Mouse (Mus musculus): ENCODE measurements at regions not wholly inside any gene's neighbourhood (a gene's known extent, or its start where the extent isn't known, plus 50 kb on each side); places are given as distances from the start of the nearest gene placed in this dataset.
A peak's percentile ranks its signal among the peaks of the same experiment; 100 is the strongest.

DNA sequence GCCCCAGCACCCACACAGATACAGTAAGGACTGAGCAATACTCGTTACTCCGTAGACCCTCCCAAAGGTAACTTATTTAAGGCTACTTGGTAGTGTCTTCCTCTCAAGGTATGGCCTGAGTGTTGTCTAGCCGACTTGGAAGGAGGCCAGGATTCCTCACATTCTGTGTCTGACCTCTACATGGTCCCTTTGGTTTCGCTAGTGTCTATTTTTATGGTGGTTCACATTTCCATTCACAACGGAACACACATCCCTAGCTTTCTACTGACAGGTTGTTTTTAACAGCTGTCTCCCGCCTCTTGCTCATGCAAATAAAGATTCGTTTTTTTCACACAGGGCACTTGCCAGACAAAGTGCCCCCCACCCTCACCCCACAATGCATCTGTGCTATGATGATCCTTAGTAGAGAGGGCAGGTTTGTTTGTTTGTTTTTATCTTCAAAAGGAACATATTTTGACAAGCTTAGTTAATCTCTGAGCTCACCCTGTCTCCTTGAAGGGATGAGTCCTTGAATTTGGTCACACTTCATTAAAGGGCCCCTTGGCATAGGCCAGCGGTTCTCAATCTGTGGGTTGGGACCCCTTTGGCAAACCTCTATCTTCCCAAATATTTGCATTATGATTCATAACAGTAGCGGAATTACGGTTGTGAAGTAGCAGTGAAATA is 52.7 kb downstream of the Phlda1 start:
- no peak for ATAC-seq

DNA sequence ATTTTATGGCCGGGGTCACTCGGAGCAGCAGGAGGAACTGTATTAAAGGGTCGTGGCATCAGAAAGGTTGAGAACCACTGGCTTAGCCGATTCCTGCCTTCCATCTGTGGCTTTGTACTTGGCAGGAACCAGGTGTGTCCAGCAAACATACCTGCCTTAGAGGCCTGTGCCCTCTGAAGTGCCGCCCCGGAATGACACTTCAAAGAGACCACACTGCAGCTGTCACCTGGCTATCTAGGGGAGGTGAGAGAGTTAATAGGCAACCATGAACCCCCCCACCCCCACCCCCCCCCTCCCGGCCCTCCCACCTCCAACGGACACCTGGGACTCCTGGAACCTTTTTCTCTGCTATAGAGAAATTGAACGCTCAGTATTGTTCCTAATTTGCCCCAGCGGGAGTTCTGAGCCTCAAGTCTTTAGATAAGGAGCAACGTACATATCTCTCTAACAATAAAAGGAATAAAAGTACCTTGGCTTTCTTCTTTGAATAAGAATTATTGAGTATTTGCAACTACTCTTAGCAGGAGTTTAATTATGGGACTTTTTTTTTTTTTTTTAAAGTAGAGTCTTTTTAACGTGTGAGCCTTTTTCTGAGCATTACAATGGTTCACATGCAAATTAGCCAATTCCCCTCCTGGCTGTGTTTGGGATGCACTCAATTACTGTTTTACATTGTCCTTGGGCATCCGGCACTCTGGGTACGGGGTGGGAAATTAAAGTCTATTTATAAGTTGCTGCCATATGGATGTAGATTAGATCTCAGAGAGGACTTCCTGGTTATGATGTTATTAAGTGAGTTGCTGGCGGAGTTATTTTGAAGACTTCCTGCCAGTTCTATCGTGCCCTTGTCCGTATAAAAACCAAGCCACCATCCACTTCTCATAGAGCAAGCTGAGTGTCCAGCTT is 53.5 kb downstream of the Phlda1 start:
- ATAC-seq = peak; percentile 95

DNA sequence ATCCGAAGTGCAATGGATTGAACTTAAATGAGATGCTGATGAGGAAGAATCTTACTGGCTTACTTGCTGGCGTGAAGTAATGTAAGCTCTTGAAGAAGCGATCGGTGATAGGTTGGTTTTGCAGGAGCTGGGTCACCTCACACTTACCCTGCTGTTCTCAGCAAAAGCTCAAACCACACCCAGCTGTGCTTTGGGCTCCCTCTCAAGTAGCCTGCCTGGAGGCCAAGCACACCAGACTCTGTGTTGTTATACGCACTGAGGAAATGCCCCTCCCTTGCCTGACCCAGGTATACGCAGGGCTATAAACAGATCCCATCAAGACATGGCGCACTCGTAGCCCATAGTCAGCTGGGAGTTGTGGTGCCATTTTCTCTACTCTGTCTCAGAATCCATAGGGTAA is 56.5 kb downstream of the Phlda1 start:
- no peak for ATAC-seq

DNA sequence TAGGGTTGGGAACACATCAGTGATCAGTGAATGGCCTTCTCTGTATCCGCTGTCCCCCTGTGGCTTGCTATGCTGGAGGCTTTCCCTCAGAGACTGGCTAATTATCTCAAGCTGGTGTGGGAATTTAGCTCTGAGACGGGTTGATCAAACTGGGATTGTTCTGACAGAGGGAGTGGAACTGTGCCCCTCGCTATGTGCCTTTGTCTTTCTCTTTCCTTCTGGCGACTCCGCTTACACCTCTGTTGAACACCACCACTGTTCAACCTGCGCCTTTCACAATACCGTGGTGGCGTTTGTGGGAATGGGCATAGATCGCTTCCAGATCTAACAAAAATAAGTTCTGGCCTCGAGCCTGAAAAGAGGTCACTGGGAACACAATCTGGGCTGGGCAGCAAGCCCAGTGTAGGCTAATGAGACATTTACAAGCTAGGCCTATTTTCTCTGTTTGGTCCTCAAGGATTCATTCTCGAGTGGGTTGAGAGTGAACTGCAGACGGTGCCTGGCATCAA is 60.8 kb downstream of the Phlda1 start:
- no peak for ATAC-seq

DNA sequence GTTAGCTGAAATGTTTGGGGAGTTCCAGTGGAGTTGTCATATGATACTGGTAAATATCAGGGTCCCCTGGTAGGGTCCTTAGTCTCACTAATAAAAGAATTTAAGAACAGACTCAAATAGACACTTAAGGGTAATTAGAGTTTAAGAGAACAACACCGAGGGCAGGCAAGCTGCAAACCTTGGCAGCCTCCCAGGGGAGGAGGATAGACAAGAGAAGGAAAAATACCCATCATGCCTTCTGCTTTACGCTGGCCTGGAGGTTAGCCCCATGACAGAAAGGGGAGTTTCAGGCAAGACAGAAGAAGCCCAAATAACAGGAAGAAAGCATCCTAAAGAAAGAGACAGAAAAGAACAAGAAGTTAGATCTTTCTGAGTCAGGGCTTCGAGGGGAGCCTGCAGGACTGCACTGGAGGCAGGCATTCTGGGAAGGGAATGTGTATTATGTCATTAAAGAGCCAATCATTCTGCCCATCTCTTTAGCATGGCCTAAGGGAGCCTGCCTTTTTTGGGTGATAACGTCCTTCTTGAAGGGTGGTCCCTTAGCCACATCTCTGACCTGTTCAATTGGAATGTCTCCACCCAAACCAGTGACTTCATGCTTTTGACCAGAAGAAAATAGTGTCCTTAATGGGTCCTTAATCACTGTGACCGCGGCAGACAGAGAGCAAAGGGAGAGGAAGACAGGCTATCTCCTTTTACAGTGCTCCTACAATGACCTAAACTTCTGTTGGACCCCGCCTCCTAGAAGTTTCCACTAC is 64.6 kb downstream of the Phlda1 start:
- ATAC-seq = no peak

DNA sequence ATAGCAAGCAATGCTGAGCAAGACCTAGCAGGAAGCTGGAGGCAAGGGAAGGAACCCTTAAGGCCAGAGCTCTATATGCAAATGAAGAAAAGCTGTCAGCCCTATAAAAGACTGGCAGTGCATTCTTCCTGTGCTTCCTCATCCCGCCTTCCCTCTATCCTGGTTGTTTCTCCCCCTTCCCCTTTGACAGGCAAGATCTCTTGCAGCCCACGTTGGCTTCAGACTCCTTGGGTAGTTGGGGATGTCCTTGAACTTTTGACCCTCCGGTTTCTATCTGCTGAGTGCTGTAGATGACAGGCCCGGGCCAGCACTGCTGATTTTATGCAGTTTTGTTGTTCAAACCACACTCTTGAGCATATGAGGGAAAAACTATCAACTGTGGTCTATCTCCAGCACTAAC is 68.1 kb downstream of the Phlda1 start:
- no peak for ATAC-seq

DNA sequence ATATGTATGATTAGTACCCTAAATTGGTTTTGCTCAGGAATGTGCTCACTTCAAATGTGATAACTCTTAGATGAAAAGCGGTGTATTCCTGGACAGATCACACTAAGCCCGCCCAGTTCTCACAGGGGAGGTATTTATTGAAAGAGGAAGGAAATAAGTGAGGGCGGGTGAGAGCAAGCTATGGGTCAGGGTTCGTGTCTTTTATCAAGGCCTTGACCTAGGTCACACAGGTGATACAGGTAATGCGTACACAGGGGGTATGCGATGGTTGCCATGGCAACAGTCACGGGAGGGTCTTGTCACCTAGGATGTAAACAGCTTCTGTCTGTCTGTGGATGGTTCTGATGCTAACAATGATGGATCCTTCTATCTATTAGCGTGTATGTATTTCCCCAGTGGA is 68.7 kb downstream of the Phlda1 start:
- no peak for ATAC-seq

DNA sequence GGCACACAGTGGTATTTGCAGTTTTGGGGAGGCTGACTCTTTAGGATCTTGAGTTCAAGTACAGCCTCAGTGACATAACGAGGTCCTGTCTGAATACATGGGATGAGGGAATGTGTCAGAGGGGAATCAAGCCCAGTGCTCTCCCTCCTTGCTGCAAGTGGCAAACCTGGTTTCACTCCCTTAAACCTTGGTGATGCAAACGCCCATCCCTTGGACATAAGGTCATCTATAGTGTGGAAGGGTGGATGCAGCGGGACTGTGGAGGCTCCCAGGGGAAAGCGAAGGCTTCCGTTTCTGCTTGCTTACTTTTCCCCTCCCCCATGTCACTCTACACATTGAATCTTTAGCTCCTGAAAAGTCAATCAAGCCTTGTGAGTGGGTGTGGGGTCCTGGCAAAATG is 69.2 kb downstream of the Phlda1 start:
- ATAC-seq = no peak

DNA sequence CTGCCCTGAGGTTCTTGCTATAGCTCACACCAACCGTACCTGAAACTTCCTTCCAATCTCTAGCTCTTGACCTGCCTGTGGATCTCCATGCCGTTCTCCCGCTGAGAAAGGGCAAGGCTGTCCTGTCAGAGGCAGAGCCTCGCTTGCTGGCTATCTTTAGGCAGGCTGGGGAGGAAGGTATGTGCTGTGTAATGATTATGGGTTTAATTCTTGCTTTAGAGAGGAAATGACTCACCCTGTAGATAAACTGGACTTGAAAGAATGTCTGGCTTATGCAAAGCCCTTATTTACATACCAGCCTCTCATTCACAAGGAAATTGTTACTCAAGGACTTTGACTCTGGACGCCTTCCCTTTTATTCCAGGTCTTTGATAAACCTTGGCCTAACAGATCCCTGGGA is 69.8 kb downstream of the Phlda1 start:
- ATAC-seq = peak; percentile 48

DNA sequence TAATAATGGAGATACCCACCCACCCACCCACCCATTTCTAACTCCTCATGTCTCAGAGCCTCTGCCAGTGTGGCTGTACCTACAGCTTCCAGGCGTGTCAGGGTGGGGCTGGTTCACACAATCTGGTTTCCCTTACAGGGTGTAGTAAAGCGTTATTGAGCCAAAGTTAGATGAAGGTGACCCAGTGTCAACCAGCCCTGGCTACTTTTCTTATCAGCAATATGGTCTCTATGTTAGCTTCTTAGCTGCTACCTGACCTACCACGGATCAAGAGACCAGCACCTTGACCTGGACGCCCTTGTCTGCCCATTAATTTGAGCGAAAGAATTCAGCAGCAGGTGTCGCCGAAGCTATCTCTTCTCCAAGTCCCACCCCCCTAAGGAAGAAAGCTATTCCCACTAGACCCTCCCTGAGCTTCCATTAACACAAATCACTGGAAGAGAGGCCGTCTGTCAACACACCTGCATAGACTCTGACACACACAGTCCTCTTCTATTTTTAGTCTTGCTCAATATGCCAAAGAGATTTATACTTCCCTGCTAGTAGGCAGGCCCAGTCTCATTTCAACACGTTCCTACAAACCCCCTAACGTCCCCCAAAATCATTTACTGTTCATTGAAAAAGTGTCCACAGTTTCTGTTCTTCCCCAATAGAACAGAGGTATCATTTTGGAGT is 70.4 kb downstream of the Phlda1 start:
- ATAC-seq = no peak

DNA sequence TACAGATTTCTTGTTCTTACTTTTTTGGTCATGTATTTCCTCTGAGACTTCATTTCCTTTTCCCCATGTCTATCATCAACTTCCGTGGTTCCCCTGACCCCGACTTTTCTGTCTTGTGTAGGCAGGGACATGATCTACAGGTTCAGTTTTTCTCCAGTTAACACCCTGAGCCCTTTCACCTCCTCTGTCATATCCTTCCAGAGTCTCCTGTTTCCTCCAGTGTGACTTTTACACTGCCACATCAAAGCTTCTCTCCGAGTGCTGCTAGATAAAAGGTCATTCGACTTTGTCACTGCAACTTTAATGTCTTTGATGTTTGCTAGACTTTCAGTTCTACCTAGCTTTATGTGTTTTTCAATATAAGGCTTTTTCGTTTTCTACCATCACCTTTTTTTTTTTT is 72.5 kb downstream of the Phlda1 start:
- ATAC-seq = peak; percentile 87

DNA sequence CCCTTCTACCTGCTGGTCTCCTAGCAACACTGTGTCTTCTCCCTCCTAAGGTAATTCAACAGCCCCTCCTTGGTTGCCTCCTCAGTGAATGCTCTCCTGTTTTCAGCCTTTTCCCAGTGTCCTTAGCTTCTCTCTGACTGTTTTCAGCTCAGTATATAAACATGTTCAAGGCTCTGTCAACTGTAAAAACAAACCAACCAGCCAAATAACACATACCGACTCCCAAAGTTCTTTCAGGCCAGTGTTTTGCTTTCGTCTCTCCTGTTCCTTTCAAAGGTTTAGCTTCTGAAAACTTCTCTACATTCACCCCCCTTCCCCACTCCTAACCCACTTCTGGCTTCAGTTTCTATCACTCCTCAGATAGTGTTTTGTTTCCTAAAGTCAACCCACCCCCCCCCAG is 73.4 kb downstream of the Phlda1 start:
- ATAC-seq = no peak

DNA sequence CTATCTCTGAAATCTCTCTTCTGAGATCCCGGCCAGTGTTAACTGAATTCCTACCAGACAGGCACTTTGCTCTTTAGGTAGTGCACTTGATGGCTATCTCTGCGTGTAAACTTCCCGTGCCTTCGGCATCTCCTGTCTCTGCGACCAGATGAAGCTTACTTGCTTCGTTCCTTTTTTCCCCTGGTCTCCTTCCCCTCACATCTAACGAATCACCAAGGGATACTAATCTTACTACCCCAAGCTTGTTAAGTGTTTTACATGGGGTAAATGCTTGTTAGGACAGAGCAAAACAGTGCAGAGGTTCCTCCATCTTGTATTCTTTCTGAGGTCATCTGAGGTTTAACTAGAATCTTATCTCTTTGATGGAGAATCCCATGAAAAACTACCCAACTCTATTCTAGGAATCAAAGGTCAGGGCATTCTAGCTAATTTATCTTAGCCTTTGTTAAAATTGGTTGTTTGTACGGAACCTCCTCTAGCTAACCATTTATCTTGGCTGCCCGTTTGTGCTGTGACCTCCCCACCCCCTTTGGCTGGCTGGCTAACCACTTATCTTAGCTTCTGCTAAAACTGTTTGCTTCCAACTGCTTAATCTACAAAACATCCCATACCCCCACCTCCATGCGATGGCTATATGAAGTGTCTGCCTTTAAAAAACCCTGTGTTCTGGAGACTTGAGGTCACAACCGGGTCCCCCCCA is 74.5 kb downstream of the Phlda1 start:
- ATAC-seq = no peak

DNA sequence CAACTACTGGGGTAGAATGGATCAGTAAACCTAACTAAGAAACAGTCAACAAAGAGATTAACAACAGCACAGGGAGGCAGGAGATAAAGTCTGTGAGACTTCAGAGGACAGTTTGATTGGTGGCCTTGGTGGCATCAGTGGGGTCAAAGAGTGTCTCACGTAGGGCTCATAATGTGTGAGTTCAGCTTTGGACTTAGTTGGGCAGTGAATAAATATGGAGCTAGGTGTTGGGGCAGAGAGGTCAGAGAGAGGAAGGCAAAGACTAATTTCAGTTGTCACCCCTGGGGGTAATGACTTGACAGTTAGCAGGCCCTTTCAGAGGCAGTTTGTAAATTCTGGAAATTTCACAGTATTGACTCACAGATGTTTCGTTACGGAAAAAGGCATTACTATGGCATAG is 75.8 kb downstream of the Phlda1 start:
- no peak for ATAC-seq

DNA sequence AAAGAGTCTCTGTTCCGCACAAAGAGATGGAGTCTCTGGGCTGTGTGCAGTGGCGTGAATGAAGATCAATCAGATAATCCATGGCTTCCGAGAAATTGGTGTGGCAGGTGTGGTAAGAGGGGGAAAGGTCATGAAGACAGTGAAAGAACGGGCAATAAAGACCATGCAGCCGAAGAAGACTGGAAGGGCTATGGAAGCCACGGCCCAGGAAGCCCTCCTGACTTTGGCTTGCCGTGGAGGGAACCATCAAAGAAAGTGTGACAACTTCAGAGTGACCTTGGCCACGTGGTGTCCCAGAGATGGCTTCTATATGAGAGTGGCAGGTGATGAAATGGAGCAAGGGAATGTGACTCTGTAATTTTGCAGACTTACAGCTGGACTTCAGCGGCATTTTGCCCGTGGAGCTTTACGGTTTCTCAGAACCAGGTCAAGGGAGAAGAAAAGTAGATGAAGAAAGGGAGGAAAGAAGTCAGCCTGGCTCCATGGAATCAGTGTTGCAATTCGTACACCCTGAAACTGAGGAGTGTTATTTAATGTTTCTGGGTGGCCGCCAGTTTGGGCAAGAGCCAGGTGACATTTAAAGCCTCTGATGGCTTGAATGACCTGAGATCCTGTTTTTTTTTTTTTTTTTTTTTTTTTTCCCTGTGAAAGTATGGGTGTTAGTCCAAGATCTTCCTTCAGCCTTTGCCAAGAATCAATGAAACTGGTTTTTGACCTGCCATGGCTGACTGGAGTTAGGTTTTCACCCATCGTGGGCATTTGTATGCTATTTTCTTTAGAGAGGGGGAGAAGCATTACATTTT is 76.4 kb downstream of the Phlda1 start:
- no peak for ATAC-seq

DNA sequence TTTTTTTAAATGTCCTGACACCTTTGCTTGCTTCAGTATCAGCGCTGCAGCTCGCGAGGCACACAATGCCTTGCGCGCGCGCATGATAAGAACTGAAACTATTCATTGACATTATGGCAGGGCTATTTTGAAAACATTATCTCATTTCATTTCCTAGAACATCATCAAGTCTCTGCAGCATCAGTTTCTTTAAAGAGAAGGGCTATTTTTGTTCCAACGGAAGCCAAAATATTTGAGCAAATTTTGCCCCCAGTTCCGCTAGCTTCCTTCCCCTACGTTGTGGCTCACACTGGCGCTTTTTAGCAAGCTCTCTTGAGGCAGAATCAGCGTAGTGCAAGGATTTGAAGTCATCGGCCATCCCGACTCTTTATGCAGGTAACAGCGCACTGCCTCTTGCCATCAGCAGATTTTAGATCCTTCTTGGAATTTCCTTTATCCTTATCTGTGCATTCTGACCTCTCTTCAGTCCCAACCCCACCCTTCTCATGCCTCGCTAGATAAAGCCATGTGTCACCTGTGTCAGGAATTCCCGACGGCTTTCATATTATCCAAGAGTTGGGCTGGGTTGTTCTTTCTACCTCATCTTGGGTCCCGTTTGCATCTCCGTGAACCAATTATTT is 77.1 kb downstream of the Phlda1 start:
- peak; percentile 15 for ATAC-seq

DNA sequence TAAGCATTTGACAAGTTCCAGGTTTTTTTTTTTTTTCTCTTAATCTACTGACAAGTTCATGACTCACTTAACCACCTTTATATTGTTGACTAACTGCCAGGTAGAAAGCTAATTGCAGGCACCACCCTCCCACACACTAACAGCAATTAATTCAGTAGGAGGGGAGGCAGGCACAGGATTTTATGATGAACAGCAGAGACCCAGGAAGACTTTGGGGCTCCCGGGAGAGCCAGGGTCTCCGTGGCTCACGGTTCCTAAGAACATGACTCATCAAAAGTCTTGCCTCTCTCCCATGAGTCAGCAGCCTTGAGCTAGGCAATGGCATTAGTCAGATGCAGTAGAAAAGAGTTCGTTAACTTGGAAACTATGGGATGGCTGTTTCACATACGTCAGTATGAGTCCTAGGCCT is 77.7 kb downstream of the Phlda1 start:
- ATAC-seq = peak; percentile 5

DNA sequence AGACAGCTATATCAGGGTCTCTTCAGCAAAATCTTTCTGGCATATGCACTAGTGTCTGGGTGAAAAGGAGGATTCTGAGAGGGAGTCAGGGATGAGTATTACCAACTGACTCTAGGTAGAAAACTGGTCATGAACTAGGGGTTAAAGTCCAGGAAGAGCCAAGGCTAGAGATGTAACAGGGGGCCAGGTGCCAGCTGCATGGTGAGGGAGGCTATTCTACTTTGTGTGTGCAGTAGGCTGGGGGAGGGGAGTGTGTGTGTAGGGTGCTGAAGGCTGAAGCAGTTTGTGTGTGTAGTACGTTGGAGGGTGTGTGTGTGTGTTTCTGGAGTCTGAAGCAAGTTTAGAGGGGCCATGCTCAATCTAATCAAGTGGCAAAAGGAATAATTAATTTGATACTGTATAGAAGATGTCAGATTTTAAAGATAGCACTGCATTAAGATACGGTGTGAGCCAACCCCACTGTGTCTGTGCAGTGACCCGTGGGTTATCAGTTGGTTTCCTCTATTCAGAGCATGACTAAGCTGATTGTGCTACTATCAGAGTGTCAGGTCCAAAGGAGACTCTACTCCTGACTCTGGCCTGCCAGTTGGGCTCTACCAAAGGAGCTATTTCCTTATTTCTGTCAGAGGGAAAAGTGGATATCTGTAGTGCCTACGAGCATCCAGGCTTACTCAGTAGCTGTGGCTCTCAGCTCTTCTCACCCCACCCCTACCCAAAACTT is 82.0 kb downstream of the Phlda1 start:
- no peak for ATAC-seq

DNA sequence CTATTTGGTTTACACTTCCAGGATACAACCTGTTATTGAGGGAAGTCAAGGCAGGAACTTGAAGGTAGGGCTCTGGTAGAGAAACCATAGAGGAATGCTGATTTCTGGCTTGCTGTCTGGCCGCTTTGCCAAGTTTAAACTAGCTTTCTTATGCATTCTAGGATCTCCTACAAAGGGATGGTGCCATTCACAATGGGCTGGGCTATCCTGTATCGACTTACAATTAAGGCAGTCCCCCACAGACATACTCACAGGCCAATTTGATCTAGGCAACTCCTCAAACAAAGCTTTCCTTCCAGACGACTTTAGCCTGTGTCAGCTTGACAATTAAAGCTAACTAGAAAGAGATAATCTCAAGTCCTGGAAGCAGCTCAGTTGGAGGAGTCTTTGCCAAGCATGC is 83.1 kb downstream of the Phlda1 start:
- no peak for ATAC-seq

Measured in CD4-positive, CD25-positive, alpha-beta regulatory T cell, adult 4 months (primary cell).